Mouse (Mus musculus): ENCODE data around the gene Dgcr2. TPM values are rescaled to one million over a fixed set of nuclear protein-coding genes. Genes with fewer than 3 reads are reported as not detected.

Gene Dgcr2
- polyA plus RNA-seq, 2 experiments = 14.2 to 15.5 TPM

GRCm38 (mm10) chr16:17851860-17852259 is 46.5 kb downstream of the Dgcr2 start:
- H3K9ac ChIP-seq (replicated peaks) = no peak overlapping the region
- 71% methylated on average over 1 of the region's 1 CpGs for WGBS (ENCODE audit: insufficient replicate concordance)
- no peaks in the 10 kb centered on the region for H3K4me1 ChIP-seq (replicated peaks; ENCODE audit: control insufficient read depth in 2 of 2, insufficient read depth in 2 of 2, low read length in 1 of 2)
- DNase-seq (ENCODE audit: low read depth in 3 of 3, low spot score in 3 of 3) (no peak), ATAC-seq (ENCODE audit: insufficient read depth) (no peak)
- H3K9me3 ChIP-seq (ENCODE audit: control insufficient read depth, low read length) = no peaks in the 10 kb centered on the region
- no peak for TF ChIP-seq CTCF (IDR thresholded peaks at IDR 0.05; ENCODE audit: low read depth)
- TF ChIP-seq EP300 (IDR thresholded peaks at IDR 0.05; ENCODE audit: low read depth) = no peak
- no peak overlapping the region for H3K4me3 ChIP-seq (ENCODE audit: insufficient read depth in 1 of 2, low read depth in 2 of 2, low read length in 2 of 2)
- H3K36me3 ChIP-seq (replicated peaks; ENCODE audit: control insufficient read depth, insufficient read depth, low read depth) = peaks cover 30% of the 10 kb centered on the region
- no peak overlapping the region for H3K27ac ChIP-seq
- no peak overlapping the region for H3K4me2 ChIP-seq (ENCODE audit: low read depth)
- H3K27me3 ChIP-seq (ENCODE audit: control insufficient read depth, insufficient read depth, low read length) = no peaks in the 10 kb centered on the region

- H3K27ac ChIP-seq = no peak overlapping the region
- H3K4me1 ChIP-seq (replicated peaks; ENCODE audit: control insufficient read depth in 2 of 2, insufficient read depth in 2 of 2, low read length in 1 of 2) = no peaks in the 10 kb centered on the region
- ATAC-seq (ENCODE audit: insufficient read depth) = no peak
- no peak overlapping the region for H3K4me3 ChIP-seq (ENCODE audit: insufficient read depth in 1 of 2, low read depth in 2 of 2, low read length in 2 of 2)
- H3K9me3 ChIP-seq (ENCODE audit: control insufficient read depth, low read length) = no peaks in the 10 kb centered on the region
- no peak overlapping the region for H3K9ac ChIP-seq (replicated peaks)
- H3K4me2 ChIP-seq (ENCODE audit: low read depth) = no peak overlapping the region
- DNase-seq (ENCODE audit: low read depth in 3 of 3, low spot score in 3 of 3) = no peak
- 81% methylated on average over 5 of the region's 5 CpGs for WGBS (ENCODE audit: insufficient replicate concordance)
- no peaks in the 10 kb centered on the region for H3K27me3 ChIP-seq (ENCODE audit: control insufficient read depth, insufficient read depth, low read length)
- peaks cover 25% of the 10 kb centered on the region for H3K36me3 ChIP-seq (replicated peaks; ENCODE audit: control insufficient read depth, insufficient read depth, low read depth)
- TF ChIP-seq EP300 (IDR thresholded peaks at IDR 0.05; ENCODE audit: low read depth) (no peak), CTCF (IDR thresholded peaks at IDR 0.05; ENCODE audit: low read depth) (no peak)
Observed at GRCm38 (mm10) chr16:17851331-17851730, 47.0 kb downstream of the Dgcr2 start.

- WGBS (ENCODE audit: insufficient replicate concordance) = 78% methylated on average over 6 of the region's 6 CpGs
- no peak for ATAC-seq (ENCODE audit: insufficient read depth)
- H3K36me3 ChIP-seq (replicated peaks; ENCODE audit: control insufficient read depth, insufficient read depth, low read depth) = peaks cover 25% of the 10 kb centered on the region
Observed at GRCm38 (mm10) chr16:17849486-17849885, 48.9 kb downstream of the Dgcr2 start.

GRCm38 (mm10) chr16:17848928-17849327 is 49.4 kb downstream of the Dgcr2 start:
- Histone ChIP-seq H3K36me3 (replicated peaks; ENCODE audit: control insufficient read depth, insufficient read depth, low read depth) (peaks cover 25% of the 10 kb centered on the region), H3K9me3 (ENCODE audit: control insufficient read depth, low read length) (no peaks in the 10 kb centered on the region), H3K4me1 (replicated peaks; ENCODE audit: control insufficient read depth in 2 of 2, insufficient read depth in 2 of 2, low read length in 1 of 2) (no peaks in the 10 kb centered on the region), H3K27me3 (ENCODE audit: control insufficient read depth, insufficient read depth, low read length) (no peaks in the 10 kb centered on the region), H3K4me3 (ENCODE audit: insufficient read depth in 1 of 2, low read depth in 2 of 2, low read length in 2 of 2) (no peak overlapping the region), H3K4me2 (ENCODE audit: low read depth) (no peak overlapping the region), H3K27ac (no peak overlapping the region), H3K9ac (replicated peaks) (no peak overlapping the region)
- peak; percentile 79 for TF ChIP-seq CTCF (IDR thresholded peaks at IDR 0.05; ENCODE audit: low read depth)
- no peak for TF ChIP-seq EP300 (IDR thresholded peaks at IDR 0.05; ENCODE audit: low read depth)
- 37% methylated on average over 1 of the region's 1 CpGs for WGBS (ENCODE audit: insufficient replicate concordance)
- ATAC-seq (ENCODE audit: insufficient read depth) (no peak), DNase-seq (ENCODE audit: low read depth in 3 of 3, low spot score in 3 of 3) (peak in 2 of 3 experiments; percentile 26 to 29)

More at GRCm38 (mm10) chr16:17849486-17849885, 48.9 kb downstream of the Dgcr2 start:
- Histone ChIP-seq H3K27ac (no peak overlapping the region), H3K9ac (replicated peaks) (no peak overlapping the region), H3K9me3 (ENCODE audit: control insufficient read depth, low read length) (no peaks in the 10 kb centered on the region), H3K4me2 (ENCODE audit: low read depth) (no peak overlapping the region), H3K4me3 (ENCODE audit: insufficient read depth in 1 of 2, low read depth in 2 of 2, low read length in 2 of 2) (no peak overlapping the region), H3K27me3 (ENCODE audit: control insufficient read depth, insufficient read depth, low read length) (no peaks in the 10 kb centered on the region), H3K4me1 (replicated peaks; ENCODE audit: control insufficient read depth in 2 of 2, insufficient read depth in 2 of 2, low read length in 1 of 2) (no peaks in the 10 kb centered on the region)
- DNase-seq (ENCODE audit: low read depth in 3 of 3, low spot score in 3 of 3) = no peak
- TF ChIP-seq EP300 (IDR thresholded peaks at IDR 0.05; ENCODE audit: low read depth) (no peak), CTCF (IDR thresholded peaks at IDR 0.05; ENCODE audit: low read depth) (no peak)

DNA sequence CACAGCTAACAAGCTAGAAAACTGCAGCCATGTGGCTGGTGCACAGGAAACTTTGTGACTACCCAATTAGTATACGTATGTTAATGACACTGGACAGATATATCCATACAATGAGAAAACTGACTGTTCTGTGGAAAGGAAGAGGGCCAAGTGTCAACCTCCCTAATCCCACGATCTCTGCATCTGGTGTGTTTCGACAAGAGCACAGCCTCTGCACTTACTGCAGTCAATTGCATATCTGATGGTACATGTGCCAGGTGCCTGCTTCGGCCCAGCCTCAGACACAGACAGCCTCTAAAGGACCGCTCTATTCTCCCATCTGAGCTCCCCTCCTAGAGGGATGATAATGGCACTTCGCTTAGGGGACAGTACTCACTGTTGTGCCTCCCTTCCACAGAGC is 49.9 kb downstream of the Dgcr2 start:
- WGBS (ENCODE audit: insufficient replicate concordance) = 81% methylated on average over 6 of the region's 6 CpGs
- Histone ChIP-seq H3K9me3 (ENCODE audit: control insufficient read depth, low read length) (no peaks in the 10 kb centered on the region), H3K4me2 (ENCODE audit: low read depth) (no peak overlapping the region), H3K9ac (replicated peaks) (no peak overlapping the region), H3K27me3 (ENCODE audit: control insufficient read depth, insufficient read depth, low read length) (no peaks in the 10 kb centered on the region), H3K27ac (no peak overlapping the region), H3K36me3 (replicated peaks; ENCODE audit: control insufficient read depth, insufficient read depth, low read depth) (peaks cover 28% of the 10 kb centered on the region), H3K4me1 (replicated peaks; ENCODE audit: control insufficient read depth in 2 of 2, insufficient read depth in 2 of 2, low read length in 1 of 2) (no peaks in the 10 kb centered on the region), H3K4me3 (ENCODE audit: insufficient read depth in 1 of 2, low read depth in 2 of 2, low read length in 2 of 2) (no peak overlapping the region)
- DNase-seq (ENCODE audit: low read depth in 3 of 3, low spot score in 3 of 3) (no peak), ATAC-seq (ENCODE audit: insufficient read depth) (no peak)
- TF ChIP-seq CTCF (IDR thresholded peaks at IDR 0.05; ENCODE audit: low read depth) (no peak), EP300 (IDR thresholded peaks at IDR 0.05; ENCODE audit: low read depth) (no peak)
